ENCODE assay signal across 8 mouse cellular contexts in the genomic region with DNA sequence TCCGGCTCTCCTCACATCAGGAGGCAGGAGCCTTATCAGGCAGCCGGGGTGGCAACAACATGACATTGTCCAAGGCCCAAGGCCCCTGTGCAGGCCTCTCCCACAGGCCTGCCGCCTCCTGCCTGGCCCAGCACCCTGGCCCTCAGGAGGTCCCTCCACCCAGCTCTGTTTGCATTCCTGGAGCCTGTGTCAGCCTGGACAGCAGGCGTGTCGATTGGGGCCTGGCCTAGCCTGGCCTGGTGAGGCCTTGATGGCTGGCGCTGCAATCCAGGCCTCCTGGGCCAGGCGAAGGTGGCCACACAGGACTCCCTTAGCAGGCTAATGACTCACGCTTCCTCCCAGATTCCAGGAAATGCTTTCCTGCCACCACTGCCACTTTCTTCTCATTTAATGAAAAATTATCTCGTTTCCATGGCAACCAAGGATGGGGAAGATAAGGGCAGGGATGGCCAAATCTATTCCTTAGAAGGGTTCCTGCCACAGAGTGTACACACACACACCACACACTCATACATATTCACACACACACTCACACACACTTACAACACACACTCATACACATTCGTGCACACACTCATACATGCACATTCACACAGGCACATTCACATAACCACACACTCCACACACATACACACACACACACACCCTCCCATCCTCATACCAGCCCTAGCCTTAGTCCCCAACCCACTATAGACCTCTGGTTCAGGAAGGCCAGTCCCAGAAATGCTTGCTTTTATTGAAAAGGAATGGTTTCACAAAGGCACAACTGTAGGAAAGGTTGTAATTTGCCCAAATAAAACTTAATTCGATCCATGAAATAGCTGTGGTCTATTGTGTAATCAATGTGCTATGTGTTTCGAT.
DNase-seq lines count a peak whose midpoint lies in the region; ATAC-seq lines count a peak whose summit lies in the region.

No protein-coding gene starts in this region.

- H3K36me3 ChIP-seq in kidney, embryonic 14.5 days (ENCODE audit: control insufficient read depth, insufficient read depth, low read length): no peaks in the 10 kb centered on the region
- no peaks in the 10 kb centered on the region for H3K36me3 ChIP-seq in heart, embryonic 12.5 days
- no peaks in the 10 kb centered on the region for H3K36me3 ChIP-seq in liver, embryonic 12.5 days

- H3K4me3 ChIP-seq in kidney, embryonic 14.5 days (ENCODE audit: low read length): no peak overlapping the region
- no peak overlapping the region for H3K4me3 ChIP-seq in heart, embryonic 12.5 days
- no peak overlapping the region for H3K4me3 ChIP-seq in liver, embryonic 12.5 days

- DNase-seq in kidney, postnatal 36 days: no peak
- DNase-seq in embryo, embryonic 10 days (ENCODE audit: low spot score): peak; percentile 55
- peak; percentile 68 to 76 for DNase-seq in urinary bladder, postnatal 36 days (ENCODE audit: low spot score in 2 of 2)

- peak; percentile 76; the same call in 1 of the 2 replicates for ATAC-seq in kidney, embryonic 14.5 days (ENCODE audit: low FRiP score, low TSS enrichment)
- ATAC-seq in heart, embryonic 12.5 days (ENCODE audit: insufficient number of reproducible peaks, low FRiP score): peak; percentile 85
- 0 out of 2 replicates have a peak, but pooled peaks have one; percentile 42 for ATAC-seq in liver, embryonic 12.5 days
- ATAC-seq in megakaryocyte, adult 5-6 weeks (ENCODE audit: poor library complexity, severe bottlenecking): no peak
- ATAC-seq in CD4-positive, CD25-positive, alpha-beta regulatory T cell, adult 4 months: no peak

- peak overlapping the region; percentile 14; the same call in 1 of the 2 replicates for H3K27ac ChIP-seq in kidney, embryonic 14.5 days (ENCODE audit: low read depth, low read length)
- H3K27ac ChIP-seq in heart, embryonic 12.5 days (ENCODE audit: poor library complexity, severe bottlenecking): peak overlapping the region; percentile 88
- peak overlapping the region; percentile 62; the same call in 1 of the 2 replicates for H3K27ac ChIP-seq in liver, embryonic 12.5 days

- H3K9ac ChIP-seq in kidney, embryonic 14.5 days (ENCODE audit: low read depth, low read length): peak overlapping the region; percentile 44; the same call in 1 of the 2 replicates
- H3K9ac ChIP-seq in heart, embryonic 12.5 days: peak overlapping the region; percentile 51; the same call in 1 of the 2 replicates
- H3K9ac ChIP-seq in liver, embryonic 12.5 days: no peak overlapping the region

- H3K9me3 ChIP-seq in kidney, embryonic 14.5 days (ENCODE audit: control insufficient read depth, low read length): no peaks in the 10 kb centered on the region
- no peaks in the 10 kb centered on the region for H3K9me3 ChIP-seq in heart, embryonic 12.5 days (replicated peaks)
- H3K9me3 ChIP-seq in liver, embryonic 12.5 days (replicated peaks): no peaks in the 10 kb centered on the region

- no peaks in the 10 kb centered on the region for H3K27me3 ChIP-seq in kidney, embryonic 14.5 days (ENCODE audit: control insufficient read depth, insufficient read depth, low read length)
- no peaks in the 10 kb centered on the region for H3K27me3 ChIP-seq in heart, embryonic 12.5 days (replicated peaks)
- H3K27me3 ChIP-seq in liver, embryonic 12.5 days (replicated peaks): peaks cover 5% of the 10 kb centered on the region; the same call in 1 of the 2 replicates

- no peak overlapping the region for H3K4me2 ChIP-seq in kidney, embryonic 14.5 days (replicated peaks; ENCODE audit: low read depth, low read length)
- H3K4me2 ChIP-seq in heart, embryonic 12.5 days: no peak overlapping the region
- no peak overlapping the region for H3K4me2 ChIP-seq in liver, embryonic 12.5 days

- 56% methylated on average over 12 of the region's 12 CpGs for WGBS in kidney, embryonic 14.5 days
- 28% methylated on average over 12 of the region's 12 CpGs for WGBS in heart, embryonic 12.5 days
- WGBS in liver, embryonic 12.5 days (ENCODE audit: insufficient replicate concordance): 52% methylated on average over 12 of the region's 12 CpGs

- peaks cover 9% of the 10 kb centered on the region; the same call in 1 of the 2 replicates for H3K4me1 ChIP-seq in kidney, embryonic 14.5 days (ENCODE audit: control insufficient read depth, insufficient read depth, low read length)
- peaks cover 52% of the 10 kb centered on the region for H3K4me1 ChIP-seq in heart, embryonic 12.5 days (replicated peaks)
- peaks cover 15% of the 10 kb centered on the region; the same call in 1 of the 2 replicates for H3K4me1 ChIP-seq in liver, embryonic 12.5 days

Comparison
In these comparisons a context has a peak if more than half of its experiments do, and no peak if none do; other contexts are left out.
1. ATAC-seq: peak in kidney, embryonic 14.5 days (single experiment), heart, embryonic 12.5 days (single experiment) and liver, embryonic 12.5 days (single experiment); none in megakaryocyte, adult 5-6 weeks (single experiment) and CD4-positive, CD25-positive, alpha-beta regulatory T cell, adult 4 months (single experiment).
2. H3K27ac ChIP-seq: peak in every context shown above with its lines; median percentile 88 in heart, embryonic 12.5 days; 62 in liver, embryonic 12.5 days; 14 in kidney, embryonic 14.5 days.
3. DNase-seq: peak in embryo, embryonic 10 days (single experiment) and urinary bladder, postnatal 36 days (2 of 2); none in kidney, postnatal 36 days (0 of 2).